Comparison of ENCODE assay signal across 7 mouse cellular contexts in the genomic region with DNA sequence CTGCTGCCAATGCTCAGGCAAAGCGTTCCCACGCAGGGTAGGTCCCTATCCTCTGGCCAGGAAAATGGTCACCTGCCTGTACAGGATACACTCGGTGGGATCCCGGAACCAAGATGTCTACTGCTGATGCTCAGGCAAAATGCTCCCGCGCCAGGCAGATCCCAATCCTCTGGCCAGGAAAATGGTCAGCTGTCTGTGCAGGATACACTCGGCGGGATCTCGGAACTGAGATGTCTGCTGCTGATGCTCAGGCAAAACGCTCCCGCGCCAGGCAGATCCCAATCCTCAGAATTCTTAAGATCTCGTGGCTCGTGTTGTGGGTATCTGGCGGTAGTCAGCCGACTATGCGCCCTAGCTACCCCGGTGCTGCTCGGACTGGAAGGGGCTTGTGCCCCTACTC.
DNase-seq lines count a peak whose midpoint lies in the region; TF ChIP-seq lines count a peak whose summit lies in the region.
"Not testable (repeated sequence)": the region's sequence is repeated elsewhere in the genome, so short reads cannot be mapped to it uniquely, and the experiment has no call there.

No protein-coding gene starts in this region.

- TF ChIP-seq EP300 in ES-Bruce4 (IDR thresholded peaks at IDR 0.05; ENCODE audit: insufficient read depth, low read depth, low read length) = not testable (repeated sequence)

- H3K4me1 ChIP-seq in E14TG2a.4 (replicated peaks; ENCODE audit: low read depth, low read length); ES-Bruce4 (ENCODE audit: control insufficient read depth, insufficient read depth, low read length); ES-E14 (ENCODE audit: control insufficient read depth in 2 of 2, insufficient read depth in 2 of 2, low read length in 2 of 2, poor library complexity in 1 of 2): not testable (repeated sequence)

- H3K9ac ChIP-seq in ES-Bruce4 (ENCODE audit: low read depth, poor library complexity, severe bottlenecking) (peak overlapping the region; percentile 29), ES-E14 (ENCODE audit: insufficient read depth, low read depth, low read length, poor library complexity, severe bottlenecking) (peak overlapping the region; percentile 60; the same call in 1 of the 2 replicates)

- in situ Hi-C loops in ES-E14 (cut with MboI; ENCODE audit: low sequenced_read_pairs in 2 of 2, unreplicated experiment in 2 of 2) = not testable (repeated sequence)

- not testable (repeated sequence) for TF ChIP-seq POLR2A in ES-Bruce4 (IDR thresholded peaks at IDR 0.05; ENCODE audit: insufficient read depth, low read length)

- peak; percentile 34 for DNase-seq in ES-CJ7 (ENCODE audit: low read depth, low spot score)
- peak; percentile 16 for DNase-seq in ES-E14 (ENCODE audit: low read depth, low spot score)
- DNase-seq in R1 (ENCODE audit: low read depth, low spot score) = peak; percentile 59
- DNase-seq in WW6 (ENCODE audit: low read depth, low spot score) = peak; percentile 16
- peak; percentile 63 for DNase-seq in ZHBTc4 (ENCODE audit: low read depth, low spot score)

- not testable (repeated sequence) for TF ChIP-seq CTCF in E14TG2a.4 (conservative IDR thresholded peaks at IDR 0.05; ENCODE audit: low read length); ES-Bruce4 (IDR thresholded peaks at IDR 0.05; ENCODE audit: low read depth, low read length)

- not testable (repeated sequence) for H3K27ac ChIP-seq in ES-Bruce4 (ENCODE audit: insufficient read depth, low read length); ES-E14 (ENCODE audit: insufficient read depth, low read depth, low read length, poor library complexity, severe bottlenecking)

- peak overlapping the region; percentile 57 for H3K4me3 ChIP-seq in E14TG2a.4 (replicated peaks; ENCODE audit: low read length)
- peak overlapping the region; percentile 53 for H3K4me3 ChIP-seq in ES-Bruce4 (ENCODE audit: low read depth, low read length)
- H3K4me3 ChIP-seq in ES-E14 (ENCODE audit: insufficient read depth in 1 of 2, low read depth in 1 of 2, low read length in 2 of 2, poor library complexity in 1 of 2, severe bottlenecking in 1 of 2) = peak overlapping the region; percentile 55 to 62

- not testable (repeated sequence) for H3K9me3 ChIP-seq in E14TG2a.4 (ENCODE audit: low read length); ES-Bruce4 (replicated peaks; ENCODE audit: control insufficient read depth, insufficient read depth, low read length, poor library complexity, severe bottlenecking); ES-E14 (ENCODE audit: control insufficient read depth, insufficient read depth, low read depth, low read length)

- H3K36me3 ChIP-seq in E14TG2a.4 (ENCODE audit: insufficient read depth, low read length); ES-Bruce4 (ENCODE audit: control insufficient read depth, insufficient read depth, low read length, poor library complexity, severe bottlenecking); ES-E14 (ENCODE audit: control insufficient read depth, insufficient read depth, low read length, poor library complexity, severe bottlenecking): not testable (repeated sequence)

- not testable (repeated sequence) for H3K27me3 ChIP-seq in E14TG2a.4 (ENCODE audit: insufficient read depth, low read length); ES-Bruce4 (ENCODE audit: control insufficient read depth, insufficient read depth, low read length, poor library complexity, severe bottlenecking)
